Mouse (Mus musculus) hindbrain, embryonic 11.5 days (tissue): Measurements from ENCODE around the gene Ier5l. TPM values are rescaled to one million over a fixed set of nuclear protein-coding genes. Genes with fewer than 3 reads are reported as not detected.

Experiments
- ATAC-seq: fragments of 200-750 bp; cut with Nextera tagmentation; 2 replicates; pipeline ENCODE4 v1.8.0; 2017; ENCODE audit warnings: mild to moderate bottlenecking, moderate TSS enrichment, moderate library complexity; ENCODE audit not compliant: low FRiP score
- DNase-seq: peaks from one replicate; pipeline ENCODE4 v3.0.0-alpha.2; 2015; ENCODE audit warnings: low spot score
- H3K27ac ChIP-seq: fragments of 300-500 bp; sonication (generic); 2 replicates; pipeline ENCODE4 v1.5.1; 2014; ENCODE audit warnings: mild to moderate bottlenecking, low read depth, low read length
- H3K27me3 ChIP-seq: fragments of 300-500 bp; sonication (generic); 2 replicates; pipeline ENCODE4 v1.6.1; 2014; ENCODE audit warnings: mild to moderate bottlenecking, low read length, moderate library complexity, mixed read lengths; ENCODE audit not compliant: control insufficient read depth, insufficient read depth
- H3K36me3 ChIP-seq: fragments of 300-500 bp; sonication (generic); 2 replicates; pipeline ENCODE4 v1.6.1; 2014; ENCODE audit warnings: mild to moderate bottlenecking, low read length, moderate library complexity, mixed read lengths; ENCODE audit not compliant: control insufficient read depth, insufficient read depth
- H3K4me1 ChIP-seq: fragments of 300-500 bp; sonication (generic); replicated peaks from 2 replicates; pipeline ENCODE4 v1.6.1; 2014; ENCODE audit warnings: low read length, mixed read lengths; ENCODE audit not compliant: control insufficient read depth, insufficient read depth
- H3K4me2 ChIP-seq: fragments of 300-500 bp; sonication (generic); replicated peaks from 2 replicates; pipeline ENCODE4 v1.6.1; 2014; ENCODE audit warnings: mild to moderate bottlenecking, low read depth, low read length
- H3K4me3 ChIP-seq: fragments of 300-500 bp; sonication (generic); 2 replicates; pipeline ENCODE4 v1.5.1; 2014; ENCODE audit warnings: low read depth, low read length
- H3K9ac ChIP-seq: fragments of 300-500 bp; sonication (generic); 2 replicates; pipeline ENCODE4 v1.6.1; 2014; ENCODE audit warnings: low read depth, low read length
- H3K9me3 ChIP-seq: fragments of 300-500 bp; sonication (generic); 2 replicates; pipeline ENCODE4 v1.6.1; 2016; ENCODE audit warnings: low read length; ENCODE audit not compliant: control insufficient read depth
- WGBS: fragments of 180-500 bp; shearing (Covaris S2); extraction: QIAGEN DNeasy Blood & Tissue Kit; methylation state at CpG from one replicate; pipeline ENCODE4 v1.1.7; 2014; 5-methylcytosine and 5-hydroxymethylcytosine counted together
- polyA plus RNA-seq: library from polyadenylated mRNA; unstranded; fragments of >200 nt; fragmentation: Nextera tagmentation; extraction: Ambion mirVana; gene quantifications from 2 replicates; pipeline ENCODE4 v1.2.1, GENCODE M21; 2014

The Ier5l gene
- polyA plus RNA-seq, 1 experiment from 2014 or later = 6.3 TPM

- Histone ChIP-seq H3K27me3 (no peaks in the 10 kb centered on the region), H3K4me2 (no peak overlapping the region), H3K27ac (no peak overlapping the region), H3K4me1 (peaks cover 2% of the 10 kb centered on the region), H3K4me3 (no peak overlapping the region), H3K36me3 (peaks cover 4% of the 10 kb centered on the region; the same call in 1 of the 2 replicates), H3K9ac (no peak overlapping the region), H3K9me3 (peaks cover 5% of the 10 kb centered on the region; the same call in 1 of the 2 replicates)
- WGBS = 53% methylated on average over 1 of the region's 1 CpGs
- ATAC-seq (no peak), DNase-seq (no peak)
These were observed 23.5 kb downstream of the Ier5l start for GRCm38 (mm10) chr2:30450530-30450929.

- no peak for DNase-seq
- ATAC-seq = no peak
- Histone ChIP-seq H3K36me3 (peaks cover 4% of the 10 kb centered on the region; the same call in 1 of the 2 replicates), H3K4me1 (peaks cover 12% of the 10 kb centered on the region), H3K4me2 (no peak overlapping the region), H3K27ac (no peak overlapping the region), H3K4me3 (no peak overlapping the region), H3K9me3 (peaks cover 5% of the 10 kb centered on the region; the same call in 1 of the 2 replicates), H3K27me3 (no peaks in the 10 kb centered on the region), H3K9ac (no peak overlapping the region)
- 90% methylated on average over 7 of the region's 7 CpGs for WGBS
These were observed 25.6 kb downstream of the Ier5l start for GRCm38 (mm10) chr2:30448371-30448770.

GRCm38 (mm10) chr2:30446891-30447826 is 26.9 kb downstream of the Ier5l start:
- Histone ChIP-seq H3K36me3 (peaks cover 4% of the 10 kb centered on the region; the same call in 1 of the 2 replicates), H3K4me2 (no peak overlapping the region), H3K9ac (no peak overlapping the region), H3K9me3 (peaks cover 5% of the 10 kb centered on the region; the same call in 1 of the 2 replicates), H3K4me1 (peaks cover 15% of the 10 kb centered on the region), H3K27ac (no peak overlapping the region), H3K27me3 (no peaks in the 10 kb centered on the region), H3K4me3 (no peak overlapping the region)
- no peak for DNase-seq
- no peak for ATAC-seq
- WGBS = 86% methylated on average over 10 of the region's 10 CpGs

GRCm38 (mm10) chr2:30445312-30445711 is 28.7 kb downstream of the Ier5l start:
- DNase-seq (peak; percentile 54), ATAC-seq (0 out of 2 replicates have a peak, but pooled peaks have one; percentile 11)
- Histone ChIP-seq H3K4me2 (no peak overlapping the region), H3K4me3 (no peak overlapping the region), H3K27ac (peak overlapping the region; percentile 64), H3K9me3 (peaks cover 5% of the 10 kb centered on the region; the same call in 1 of the 2 replicates), H3K4me1 (peaks cover 25% of the 10 kb centered on the region), H3K9ac (peak overlapping the region; percentile 44; the same call in 1 of the 2 replicates), H3K36me3 (peaks cover 4% of the 10 kb centered on the region; the same call in 1 of the 2 replicates), H3K27me3 (no peaks in the 10 kb centered on the region)
- WGBS = 10% methylated on average over 2 of the region's 2 CpGs

- no peak for ATAC-seq
- no peaks in the 10 kb centered on the region for H3K36me3 ChIP-seq
- H3K4me2 ChIP-seq = no peak overlapping the region
- no peak for DNase-seq
- no peaks in the 10 kb centered on the region for H3K9me3 ChIP-seq
- H3K27me3 ChIP-seq = no peaks in the 10 kb centered on the region
- H3K4me1 ChIP-seq = peaks cover 25% of the 10 kb centered on the region
- peak overlapping the region; percentile 64 for H3K27ac ChIP-seq
- H3K9ac ChIP-seq = no peak overlapping the region
- H3K4me3 ChIP-seq = no peak overlapping the region
These were observed 29.6 kb downstream of the Ier5l start for GRCm38 (mm10) chr2:30444450-30444849.

GRCm38 (mm10) chr2:30444006-30444405 is 30.0 kb downstream of the Ier5l start:
- Histone ChIP-seq H3K27me3 (no peaks in the 10 kb centered on the region), H3K4me1 (peaks cover 25% of the 10 kb centered on the region), H3K9ac (no peak overlapping the region), H3K9me3 (no peaks in the 10 kb centered on the region), H3K4me3 (no peak overlapping the region), H3K27ac (peak overlapping the region; percentile 19), H3K36me3 (no peaks in the 10 kb centered on the region; the same call in 1 of the 2 replicates), H3K4me2 (no peak overlapping the region)
- WGBS = 72% methylated on average over 5 of the region's 5 CpGs
- no peak for DNase-seq
- no peak for ATAC-seq

GRCm38 (mm10) chr2:30443281-30443680 is 30.7 kb downstream of the Ier5l start:
- no peaks in the 10 kb centered on the region; the same call in 1 of the 2 replicates for H3K36me3 ChIP-seq
- no peaks in the 10 kb centered on the region for H3K27me3 ChIP-seq
- no peak overlapping the region for H3K4me3 ChIP-seq
- H3K4me1 ChIP-seq = peaks cover 25% of the 10 kb centered on the region
- H3K4me2 ChIP-seq = no peak overlapping the region
- H3K27ac ChIP-seq = peak overlapping the region; percentile 37; the same call in 1 of the 2 replicates
- H3K9ac ChIP-seq = no peak overlapping the region
- ATAC-seq (no peak), DNase-seq (no peak)
- no peaks in the 10 kb centered on the region for H3K9me3 ChIP-seq
- WGBS = 75% methylated on average over 4 of the region's 4 CpGs

GRCm38 (mm10) chr2:30442498-30442890 is 31.5 kb downstream of the Ier5l start:
- no peaks in the 10 kb centered on the region for H3K9me3 ChIP-seq
- H3K27ac ChIP-seq = peak overlapping the region; percentile 98
- no peak for ATAC-seq
- peak overlapping the region; percentile 57 for H3K9ac ChIP-seq
- peaks cover 2% of the 10 kb centered on the region; the same call in 1 of the 2 replicates for H3K36me3 ChIP-seq
- 58% methylated on average over 5 of the region's 5 CpGs for WGBS
- H3K27me3 ChIP-seq = no peaks in the 10 kb centered on the region
- no peak for DNase-seq
- peaks cover 25% of the 10 kb centered on the region for H3K4me1 ChIP-seq
- peak overlapping the region; percentile 28 for H3K4me2 ChIP-seq
- no peak overlapping the region for H3K4me3 ChIP-seq
